Mouse (Mus musculus) MEL (cell line): Measurements from ENCODE around the gene Gm20721. TPM values are rescaled to one million over a fixed set of nuclear protein-coding genes. Genes with fewer than 3 reads are reported as not detected.
A peak's percentile ranks its signal among the peaks of the same experiment; 100 is the strongest.

Source experiments
- DNase-seq: peaks from one replicate; pipeline ENCODE4 v3.0.0; 2011; ENCODE audit warnings: low read depth, low spot score
- H3K27ac ChIP-seq: 2 replicates; pipeline ENCODE4 v1.5.1; 2012; ENCODE audit warnings: low read depth, mild to moderate bottlenecking, control low read depth, low read length, moderate library complexity; ENCODE audit not compliant: control insufficient read depth
- H3K27me3 ChIP-seq, 2 experiments: fragments of 150-350 bp in 1 of 2; sonication (generic) in 1 of 2; 2 replicates each; pipeline ENCODE4 v1.6.1; 2012; ENCODE audit warnings: low read length in 2 of 2, mild to moderate bottlenecking in 2 of 2, improper control_type of control experiment in 1 of 2, moderate library complexity in 1 of 2; ENCODE audit not compliant: insufficient read depth in 2 of 2, control insufficient read depth in 1 of 2
- H3K36me3 ChIP-seq, 2 experiments: 2 replicates each; pipeline ENCODE4 v1.6.1; 2012 to 2014; ENCODE audit warnings: low read length in 2 of 2, improper control_type of control experiment in 1 of 2, inconsistent platforms in 1 of 2, mild to moderate bottlenecking in 1 of 2; ENCODE audit not compliant: insufficient read depth in 2 of 2, control insufficient read depth in 1 of 2
- H3K4me1 ChIP-seq, 2 experiments: fragments of 150-350 bp in 1 of 2; sonication (generic) in 1 of 2; 2 replicates each; pipeline ENCODE4 v1.6.1; 2012; ENCODE audit warnings: low read length in 2 of 2, improper control_type of control experiment in 1 of 2, mild to moderate bottlenecking in 1 of 2; ENCODE audit not compliant: insufficient read depth in 2 of 2, control insufficient read depth in 1 of 2
- H3K4me3 ChIP-seq, 2 experiments: fragments of 150-350 bp in 1 of 2; sonication (generic) in 1 of 2; 2 replicates each; pipeline ENCODE4 v1.5.1; 2012; ENCODE audit warnings: low read depth in 2 of 2, low read length in 2 of 2, mild to moderate bottlenecking in 2 of 2, moderate library complexity in 2 of 2, control low read depth in 1 of 2, improper control_type of control experiment in 1 of 2; ENCODE audit not compliant: control insufficient read depth in 1 of 2, insufficient read depth in 1 of 2
- H3K79me2 ChIP-seq: 2 replicates; pipeline ENCODE4 v1.6.1; 2012; ENCODE audit warnings: mild to moderate bottlenecking, low read length, moderate library complexity; ENCODE audit not compliant: control insufficient read depth, poor library complexity, insufficient read depth
- H3K9ac ChIP-seq: 2 replicates; pipeline ENCODE4 v1.6.1; 2012; ENCODE audit warnings: low read depth, mild to moderate bottlenecking, control low read depth, low read length, moderate library complexity; ENCODE audit not compliant: control insufficient read depth, poor library complexity, severe bottlenecking
- H3K9me3 ChIP-seq: fragments of 150-350 bp; sonication (generic); replicated peaks from 2 replicates; pipeline ENCODE4 v1.6.1; 2012; ENCODE audit warnings: mild to moderate bottlenecking, low read length, improper control_type of control experiment, moderate library complexity; ENCODE audit not compliant: insufficient read depth
- CHD1 ChIP-seq: IDR thresholded peaks from 2 replicates; pipeline ENCODE4 v1.6.1; 2012; ENCODE audit warnings: low read depth, mild to moderate bottlenecking, inconsistent platforms, low read length, improper control_type of control experiment
- CTCF ChIP-seq, 3 experiments: IDR thresholded peaks in 2 of 3; conservative IDR thresholded peaks in 1 of 3; 2 replicates each; pipeline ENCODE4 v1.5.1; 2011 to 2012; ENCODE audit warnings: low read length in 3 of 3, low read depth in 2 of 3, mild to moderate bottlenecking in 2 of 3, improper control_type of control experiment in 1 of 3, inconsistent platforms in 1 of 3, mixed read lengths in 1 of 3, moderate library complexity in 1 of 3; ENCODE audit not compliant: control insufficient read depth in 1 of 3, insufficient read depth in 1 of 3, poor library complexity in 1 of 3, severe bottlenecking in 1 of 3
- ELF1 ChIP-seq: IDR thresholded peaks from 2 replicates; pipeline ENCODE4 v1.6.1; 2014; ENCODE audit warnings: low read depth, mild to moderate bottlenecking, inconsistent platforms, low read length, improper control_type of control experiment, moderate library complexity
- EP300 ChIP-seq, 2 experiments: IDR thresholded peaks; 2 replicates each; pipeline ENCODE4 v1.6.1; 2011; ENCODE audit warnings: improper control_type of control experiment in 2 of 2, low read length in 2 of 2, low read depth in 1 of 2, mild to moderate bottlenecking in 1 of 2
- ETS1 ChIP-seq: IDR thresholded peaks from 2 replicates; pipeline ENCODE4 v1.6.1; 2012; ENCODE audit warnings: low read depth, mild to moderate bottlenecking, inconsistent platforms, low read length, improper control_type of control experiment, moderate library complexity
- GATA1 ChIP-seq: IDR thresholded peaks from 2 replicates; pipeline ENCODE4 v1.6.1; 2011; ENCODE audit warnings: low read depth, low read length, improper control_type of control experiment
- KAT2A ChIP-seq: conservative IDR thresholded peaks from 2 replicates; pipeline ENCODE4 v1.6.1; 2012; ENCODE audit warnings: low read depth, low read length, improper control_type of control experiment, inconsistent platforms
- MAX ChIP-seq: IDR thresholded peaks from 2 replicates; pipeline ENCODE4 v1.6.1; 2011; ENCODE audit warnings: low read length, improper control_type of control experiment
- MAZ ChIP-seq: IDR thresholded peaks from 2 replicates; pipeline ENCODE4 v1.6.1; 2012; ENCODE audit warnings: low read depth, mild to moderate bottlenecking, inconsistent platforms, low read length, improper control_type of control experiment
- MXI1 ChIP-seq: IDR thresholded peaks from 2 replicates; pipeline ENCODE4 v1.6.1; 2011; ENCODE audit warnings: mild to moderate bottlenecking, low read depth, low read length, improper control_type of control experiment
- MYC ChIP-seq: IDR thresholded peaks from 2 replicates; pipeline ENCODE4 v1.6.1; 2011; ENCODE audit warnings: low read depth, mild to moderate bottlenecking, low read length, improper control_type of control experiment, moderate library complexity
- NRF1 ChIP-seq: IDR thresholded peaks from 2 replicates; pipeline ENCODE4 v1.6.1; 2014; ENCODE audit warnings: low read depth, mild to moderate bottlenecking, inconsistent platforms, low read length, improper control_type of control experiment, moderate library complexity; ENCODE audit not compliant: poor library complexity, insufficient read depth, severe bottlenecking
- POLR2A ChIP-seq, 2 experiments: IDR thresholded peaks; 2 replicates each; pipeline ENCODE4 v1.6.1; 2011 to 2012; ENCODE audit warnings: low read length in 2 of 2, mild to moderate bottlenecking in 2 of 2, control low read depth in 1 of 2, improper control_type of control experiment in 1 of 2, low read depth in 1 of 2, moderate library complexity in 1 of 2; ENCODE audit not compliant: control insufficient read depth in 1 of 2, insufficient read depth in 1 of 2, poor library complexity in 1 of 2
- POLR2AphosphoS5 ChIP-seq: IDR thresholded peaks from 2 replicates; pipeline ENCODE4 v1.6.1; 2012; ENCODE audit warnings: low read depth, borderline replicate concordance, mild to moderate bottlenecking, inconsistent platforms, low read length, moderate library complexity, mixed read lengths
- TAL1 ChIP-seq: IDR thresholded peaks from 2 replicates; pipeline ENCODE4 v1.6.1; 2012; ENCODE audit warnings: mild to moderate bottlenecking, inconsistent platforms, low read length, moderate library complexity, mixed read lengths
- UBTF ChIP-seq: IDR thresholded peaks from 2 replicates; pipeline ENCODE4 v1.6.1; 2012; ENCODE audit warnings: low read depth, mild to moderate bottlenecking, inconsistent platforms, low read length, improper control_type of control experiment, moderate library complexity, borderline replicate concordance; ENCODE audit not compliant: insufficient read depth
- USF2 ChIP-seq, 2 experiments: IDR thresholded peaks; 2 replicates each; pipeline ENCODE4 v1.6.1; 2011 to 2012; ENCODE audit warnings: improper control_type of control experiment in 2 of 2, low read length in 2 of 2, borderline replicate concordance in 1 of 2, inconsistent platforms in 1 of 2, low read depth in 1 of 2, mild to moderate bottlenecking in 1 of 2; ENCODE audit not compliant: insufficient read depth in 1 of 2
- ZNF384 ChIP-seq: IDR thresholded peaks from 2 replicates; pipeline ENCODE4 v1.6.1; 2012; ENCODE audit warnings: low read depth, mild to moderate bottlenecking, inconsistent platforms, low read length, improper control_type of control experiment
- polyA plus RNA-seq, 2 experiments: library from polyadenylated mRNA; stranded (reverse) in 1 of 2; unstranded in 1 of 2; fragments of >175 nt in 1 of 2; fragments of >200 nt in 1 of 2; gene quantifications; 2 replicates each; pipeline versions ENCODE4 v1.2.1 to v1.2.4; 2012; ENCODE audit warnings: low replicate concordance in 2 of 2, low read depth in 1 of 2; ENCODE audit not compliant: insufficient read length in 2 of 2, insufficient read depth in 1 of 2, missing spikeins in 1 of 2
- total RNA-seq: library from RNA; depleted of rRNA; stranded (reverse); fragments of 300-350 nt; gene quantifications from 2 replicates; pipeline ENCODE4 v1.2.3, GENCODE M21; 2012

The Gm20721 gene
- total and polyA plus RNA-seq, 3 experiments, result 34.2 to 171 TPM; not detected in 1

- Histone ChIP-seq H3K27ac (no peak overlapping the region), H3K79me2 (peaks cover 77% of the 10 kb centered on the region), H3K4me1 (peaks cover 2 to 7% of the 10 kb centered on the region in 2 experiments; a peak in 2 of 4 replicates), H3K4me3 (no peak overlapping the region), H3K9me3 (no peaks in the 10 kb centered on the region), H3K9ac (no peak overlapping the region), H3K27me3 (no peaks in the 10 kb centered on the region), H3K36me3 (peaks cover 4 to 18% of the 10 kb centered on the region in 2 experiments)
- DNase-seq, result peak; percentile 19
- TF ChIP-seq POLR2AphosphoS5 (no peak), ZNF384 (peak; percentile 56)
Observed at GRCm38 (mm10) chr2:174333239-174333890, 13.1 kb downstream of the Gm20721 start.

GRCm38 (mm10) chr2:174331282-174332030, 15.1 kb downstream of the Gm20721 start:
- Histone ChIP-seq H3K79me2 (peaks cover 81% of the 10 kb centered on the region), H3K9ac (peak overlapping the region; percentile 99), H3K36me3 (peaks cover 2 to 18% of the 10 kb centered on the region in 2 experiments; a peak in 3 of 4 replicates), H3K4me3 (peak overlapping the region; percentile 93 to 98), H3K27me3 (no peaks in the 10 kb centered on the region), H3K4me1 (peaks cover 2 to 7% of the 10 kb centered on the region in 2 experiments; a peak in 2 of 4 replicates), H3K9me3 (no peaks in the 10 kb centered on the region), H3K27ac (peak overlapping the region; percentile 51)
- peak; percentile 44 for DNase-seq
- TF ChIP-seq MYC (no peak), EP300 (IDR thresholded peaks at IDR 0.05; ENCODE audit: low read depth in 1 of 2, low read length in 2 of 2) (no peak), ETS1 (no peak), CHD1 (0 out of 2 replicates have a peak, but pooled peaks have one; percentile 89), GATA1 (no peak), ZNF384 (0 out of 2 replicates have a peak, but pooled peaks have one; percentile 3), CTCF (IDR thresholded peaks at IDR 0.05 in 2 of 3, conservative IDR thresholded peaks at IDR 0.05 in 1 of 3; ENCODE audit: control insufficient read depth in 1 of 3, insufficient read depth in 1 of 3, low read depth in 2 of 3, low read length in 3 of 3, poor library complexity in 1 of 3, severe bottlenecking in 1 of 3) (no peak)

GRCm38 (mm10) chr2:174330616-174331191, 15.8 kb downstream of the Gm20721 start:
- TF ChIP-seq MAZ (peak; percentile 42; the same call in 1 of the 2 replicates), NRF1 (no peak), CTCF (IDR thresholded peaks at IDR 0.05 in 2 of 3, conservative IDR thresholded peaks at IDR 0.05 in 1 of 3; ENCODE audit: control insufficient read depth in 1 of 3, insufficient read depth in 1 of 3, low read depth in 2 of 3, low read length in 3 of 3, poor library complexity in 1 of 3, severe bottlenecking in 1 of 3) (no peak; a peak in 1 of 6 replicates), POLR2A (IDR thresholded peaks at IDR 0.05; ENCODE audit: control insufficient read depth in 1 of 2, insufficient read depth in 1 of 2, low read depth in 1 of 2, low read length in 2 of 2, poor library complexity in 1 of 2) (0 out of 4 replicates have a peak, but pooled peaks have one; percentile 9 to 32), MXI1 (0 out of 2 replicates have a peak, but pooled peaks have one; percentile 24), KAT2A (no peak), ZNF384 (0 out of 2 replicates have a peak, but pooled peaks have one; percentile 7), TAL1 (no peak), MAX (no peak), USF2 (IDR thresholded peaks at IDR 0.05; ENCODE audit: borderline replicate concordance in 1 of 2, insufficient read depth in 1 of 2, low read depth in 1 of 2, low read length in 2 of 2) (no peak), ELF1 (no peak), UBTF (no peak)
- TF ChIP-seq, all 39 proteins: peak for 4
- DNase-seq, result peak; percentile 73
- no peaks in the 10 kb centered on the region for H3K9me3 ChIP-seq
- peak overlapping the region; percentile 51 for H3K27ac ChIP-seq
- H3K79me2 ChIP-seq, result peaks cover 76% of the 10 kb centered on the region
- peaks cover 2 to 21% of the 10 kb centered on the region in 2 experiments; a peak in 3 of 4 replicates for H3K36me3 ChIP-seq
- peak overlapping the region; percentile 99 for H3K9ac ChIP-seq
- H3K4me1 ChIP-seq, result peaks cover 2 to 7% of the 10 kb centered on the region in 2 experiments; a peak in 2 of 4 replicates
- H3K27me3 ChIP-seq, result no peaks in the 10 kb centered on the region
- peak overlapping the region; percentile 93 to 98 for H3K4me3 ChIP-seq
